Mouse (Mus musculus) gastrocnemius, adult 8-10 months (tissue): Measurements from ENCODE around the gene Gm26897. TPM values are rescaled to one million over a fixed set of nuclear protein-coding genes. Genes with fewer than 3 reads are reported as not detected.

ENCODE experiments used
- DNase-seq, 2 experiments: peaks; one replicate each; pipeline ENCODE4 v3.0.0; 2022; ENCODE audit warnings: low spot score in 2 of 2
- total RNA-seq, 4 experiments: library from RNA; stranded (reverse); gene quantifications; 2 replicates each; pipeline ENCODE4 v1.2.4; 2022

Gene Gm26897
- total RNA-seq, 4 experiments from 2014 or later, result not detected

DNA sequence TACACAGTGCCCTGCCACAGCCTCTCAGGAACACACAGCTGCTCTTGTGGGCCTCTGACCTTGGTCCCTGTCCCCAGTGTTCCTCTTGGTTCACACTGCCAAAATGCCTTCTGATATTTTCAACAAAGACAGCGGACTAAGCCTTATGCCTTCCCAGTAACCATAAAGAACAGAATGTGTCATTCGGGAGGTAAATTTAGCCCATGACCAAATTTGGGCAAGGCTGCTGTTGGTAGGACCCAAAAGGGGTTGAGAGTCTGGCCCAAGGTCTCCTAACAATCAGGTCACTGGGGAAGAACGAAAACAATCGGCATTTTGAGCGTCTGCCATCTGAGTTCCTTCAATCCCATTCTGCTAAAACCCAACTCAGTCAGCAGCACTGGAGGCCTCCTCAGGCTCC is 15.9 kb downstream of the Gm26897 start:
- no peak for DNase-seq

DNA sequence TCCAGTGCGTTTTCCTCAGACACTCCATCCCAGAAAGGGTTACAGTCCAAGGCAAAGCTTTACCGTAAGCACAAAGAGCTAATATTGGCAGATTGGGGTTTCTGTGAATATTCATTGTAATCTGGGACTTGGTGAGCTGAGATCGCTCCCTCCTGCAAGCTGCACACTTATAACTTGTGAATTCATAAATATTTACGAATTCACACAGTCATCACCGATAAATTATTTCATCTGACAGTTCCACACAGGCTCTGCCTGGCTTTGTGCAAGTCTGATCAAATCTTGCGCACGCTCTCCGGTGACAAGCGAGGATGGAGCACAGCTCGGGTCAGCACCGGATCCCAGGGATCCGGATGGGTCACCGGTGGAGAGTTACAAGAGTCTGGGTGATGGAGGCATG is 16.4 kb downstream of the Gm26897 start:
- DNase-seq, result no peak

DNA sequence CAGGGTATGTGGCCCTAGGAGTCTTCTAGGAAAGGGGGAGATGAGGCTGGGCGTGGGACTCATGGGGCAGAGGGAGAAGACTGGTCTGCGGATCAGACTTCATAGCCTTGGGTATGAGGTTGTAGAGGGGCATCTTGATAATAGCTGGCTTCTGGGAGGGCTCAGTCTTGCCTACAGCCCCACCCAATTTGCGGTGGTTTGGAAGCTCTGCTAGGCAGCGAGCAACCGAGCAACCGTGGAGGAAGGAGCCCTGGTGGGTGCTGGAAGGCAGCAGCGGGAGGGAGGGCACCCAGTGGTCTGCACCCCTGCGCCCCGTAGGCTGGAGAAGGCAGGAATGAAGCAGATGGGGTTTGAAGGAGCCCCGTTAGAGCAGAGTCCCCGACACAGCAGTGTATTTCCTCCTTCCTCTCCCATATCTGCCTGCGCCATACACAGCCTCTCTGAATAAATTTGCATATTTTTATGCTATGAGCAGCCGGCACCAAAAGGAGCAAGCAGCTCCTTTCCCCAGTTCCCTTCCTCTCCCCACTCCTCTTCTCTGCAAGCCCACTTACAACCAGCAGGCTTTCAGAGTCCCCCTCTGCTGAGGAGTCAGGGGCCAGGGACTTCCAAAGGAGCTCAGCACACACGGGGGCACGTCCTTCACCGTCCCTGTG is 20.9 kb downstream of the Gm26897 start:
- DNase-seq, result no peak

DNA sequence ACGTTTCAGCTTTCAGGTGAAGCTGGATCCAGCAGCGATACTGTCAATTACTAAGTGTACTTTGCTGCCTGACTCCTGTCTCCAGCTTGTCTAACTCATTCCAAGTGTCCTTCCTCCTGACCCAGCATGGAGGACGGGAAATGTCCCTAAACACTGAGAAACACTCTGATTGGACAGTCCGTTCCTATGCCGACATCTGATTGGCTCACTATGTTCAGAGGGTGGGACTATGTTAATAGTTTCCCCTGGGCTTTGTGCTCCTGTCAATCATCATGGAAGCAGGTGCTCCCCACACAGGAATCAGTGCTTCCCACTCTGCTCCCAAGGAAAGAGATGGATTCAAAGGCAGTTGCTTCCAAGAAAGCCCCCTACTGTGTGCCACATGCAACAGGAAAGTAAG is 21.6 kb downstream of the Gm26897 start:
- DNase-seq, result no peak

DNA sequence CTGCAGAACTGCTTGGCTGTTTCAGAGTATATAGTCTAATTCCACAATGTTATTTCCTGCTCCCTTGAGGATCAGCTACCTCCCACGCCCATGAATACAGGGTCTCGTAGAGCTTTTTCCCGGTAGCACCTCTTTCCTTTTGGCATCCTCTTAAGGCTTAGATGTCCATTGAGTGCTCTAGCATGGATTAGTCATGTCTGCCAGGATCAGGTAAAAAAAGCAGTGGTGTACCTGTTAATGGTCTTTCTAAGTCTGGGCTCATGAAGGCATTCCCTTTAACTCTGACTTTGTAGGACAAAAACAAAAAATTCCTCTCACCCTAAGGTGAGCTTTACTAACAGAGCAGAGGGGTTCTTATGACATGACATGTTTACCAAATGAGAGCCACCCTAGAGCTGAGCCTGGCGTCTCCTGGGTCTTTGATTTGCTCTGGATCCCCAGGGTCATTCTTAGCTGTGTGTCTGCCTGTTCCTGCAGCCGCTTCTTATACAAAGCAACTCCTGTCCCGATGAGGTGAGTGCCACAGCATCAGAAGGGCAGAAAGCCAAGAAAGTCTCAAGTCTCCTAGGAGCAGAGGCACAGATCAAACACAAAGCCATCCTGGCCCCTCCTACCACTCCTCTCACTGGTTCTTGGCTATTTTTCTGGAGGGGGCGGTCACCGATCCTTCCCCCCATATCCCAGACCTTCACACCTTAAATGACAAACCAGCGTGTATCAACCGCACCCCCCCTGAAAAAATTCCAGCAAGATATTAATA is 27.2 kb downstream of the Gm26897 start:
- DNase-seq, result peak; percentile 27 to 28

DNA sequence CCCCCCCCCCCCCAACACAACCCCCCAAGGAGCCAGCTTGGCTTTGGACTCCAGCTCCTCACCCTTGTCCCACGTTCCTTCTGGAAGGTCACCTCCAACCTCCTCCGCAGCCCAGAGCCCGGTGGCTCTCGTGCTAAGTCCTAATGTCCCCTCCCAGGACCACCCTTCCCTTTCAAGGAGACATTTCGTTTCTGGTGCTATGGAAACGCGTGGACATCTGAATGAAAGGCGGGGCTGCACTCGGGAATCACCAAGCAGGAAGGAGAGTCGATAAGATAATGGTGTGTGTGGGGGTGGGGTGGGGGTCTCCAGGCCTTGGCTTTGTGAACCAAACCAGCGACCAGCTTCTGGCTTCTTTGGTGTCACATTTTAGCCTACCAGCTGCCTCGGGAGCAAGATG is 27.9 kb downstream of the Gm26897 start:
- DNase-seq, result no peak

DNA sequence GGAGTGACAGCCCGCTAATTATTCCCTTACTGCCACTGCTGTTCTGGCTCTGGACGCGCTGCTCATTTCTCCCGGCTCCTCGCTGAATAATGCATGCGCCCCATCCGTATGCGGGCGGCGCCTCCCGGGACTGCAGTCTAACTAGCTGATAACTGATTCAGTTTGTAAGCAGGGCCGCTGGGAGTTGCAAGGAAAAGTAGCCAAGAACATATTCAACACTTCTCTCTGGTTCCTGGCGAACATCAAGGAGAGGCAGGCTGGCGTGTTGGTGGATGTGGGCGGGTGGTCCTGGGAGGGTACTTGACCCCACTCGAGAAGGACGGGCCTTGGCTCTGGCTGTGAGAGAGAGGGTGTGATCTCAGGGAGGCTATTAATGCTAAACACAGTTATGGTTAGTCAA is 28.4 kb downstream of the Gm26897 start:
- DNase-seq, result peak; percentile 66

DNA sequence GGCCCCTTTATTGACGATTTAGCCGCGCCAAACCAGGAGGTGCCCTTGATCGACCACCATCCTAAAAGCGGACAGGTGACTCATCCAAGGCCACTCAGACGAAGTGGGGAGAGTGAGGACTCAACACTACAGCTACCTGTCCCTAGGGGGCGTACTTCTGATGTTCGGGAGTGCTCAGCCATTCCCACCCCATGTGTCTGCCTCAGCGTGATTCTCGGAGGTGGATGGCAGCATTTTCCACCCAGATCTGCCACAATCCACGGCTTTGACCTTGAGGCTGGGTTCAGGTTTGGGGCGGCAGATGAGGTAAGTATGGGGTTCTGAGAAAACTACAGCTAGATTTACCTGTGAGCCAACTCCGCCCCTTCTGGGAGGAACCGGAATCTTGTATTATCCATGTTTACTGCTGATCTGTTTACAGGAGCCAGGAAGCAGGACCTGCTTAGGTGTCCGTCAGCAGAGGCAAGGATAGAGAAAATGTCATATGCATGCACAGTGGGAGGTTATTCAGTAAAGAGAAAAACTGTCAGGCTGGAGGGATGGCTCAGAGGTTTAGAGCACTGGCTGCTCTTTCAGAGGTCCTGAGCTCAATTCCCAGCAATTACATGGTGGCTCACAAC is 32.1 kb downstream of the Gm26897 start:
- DNase-seq, result no peak

DNA sequence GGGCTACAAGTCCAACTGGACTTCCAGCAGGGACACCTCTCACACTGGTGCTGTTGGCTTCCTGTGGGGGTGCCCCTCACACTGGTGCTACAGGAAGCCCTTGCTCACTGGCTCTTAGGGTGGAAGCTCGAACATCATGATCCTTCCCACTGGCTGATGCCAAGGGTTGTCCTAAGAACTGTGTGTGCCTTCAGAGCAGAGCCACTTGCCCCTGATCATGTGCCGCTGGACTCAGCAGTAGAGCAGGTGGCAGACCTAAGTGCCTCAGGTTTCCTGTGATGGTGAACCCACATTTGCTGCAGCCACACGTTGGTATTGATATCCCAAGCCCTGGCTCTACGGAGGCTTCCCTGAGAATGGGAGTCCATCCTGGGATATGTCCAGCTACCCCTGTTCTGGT is 33.0 kb downstream of the Gm26897 start:
- DNase-seq, result no peak

DNA sequence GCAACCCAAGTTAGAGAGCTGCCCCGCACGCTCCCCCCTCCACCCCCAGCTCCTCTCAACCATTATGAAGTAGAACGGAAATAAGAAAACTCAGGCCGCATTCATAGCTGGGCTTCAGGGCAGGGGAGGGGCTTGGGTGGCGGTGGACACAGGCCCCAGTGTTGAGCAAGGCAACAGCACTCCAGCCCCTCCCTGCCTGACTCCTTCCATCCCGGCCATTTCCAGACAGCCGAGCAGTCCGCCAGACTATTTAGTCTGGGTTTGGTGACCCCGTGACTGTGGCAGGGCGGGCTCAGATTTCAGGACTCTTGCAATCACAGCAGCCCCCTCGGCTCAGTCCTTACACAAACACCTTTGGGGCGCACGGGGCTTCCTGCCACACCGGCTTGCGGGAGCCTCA is 36.5 kb downstream of the Gm26897 start:
- DNase-seq, result peak; percentile 42 to 71

DNA sequence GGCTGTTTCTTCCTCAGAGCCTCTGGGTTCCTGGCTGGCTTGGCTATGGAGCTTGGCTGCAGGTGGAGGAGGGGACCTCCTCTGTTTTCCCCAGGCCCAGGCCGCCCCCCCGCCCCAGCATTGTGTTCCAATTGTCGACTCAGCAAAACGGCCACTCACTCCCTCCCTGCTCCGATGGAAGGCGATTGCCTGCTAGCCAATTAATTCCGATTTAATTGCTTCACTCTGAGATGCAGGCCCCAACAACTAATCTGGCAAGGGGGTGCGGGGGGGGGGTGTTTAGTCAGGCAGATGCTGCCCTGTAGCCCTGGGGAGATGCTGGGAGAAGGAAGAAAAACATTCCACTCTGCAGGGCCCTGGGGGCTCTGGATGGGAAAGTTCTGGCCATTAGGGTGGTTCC is 38.4 kb downstream of the Gm26897 start:
- DNase-seq, result no peak

DNA sequence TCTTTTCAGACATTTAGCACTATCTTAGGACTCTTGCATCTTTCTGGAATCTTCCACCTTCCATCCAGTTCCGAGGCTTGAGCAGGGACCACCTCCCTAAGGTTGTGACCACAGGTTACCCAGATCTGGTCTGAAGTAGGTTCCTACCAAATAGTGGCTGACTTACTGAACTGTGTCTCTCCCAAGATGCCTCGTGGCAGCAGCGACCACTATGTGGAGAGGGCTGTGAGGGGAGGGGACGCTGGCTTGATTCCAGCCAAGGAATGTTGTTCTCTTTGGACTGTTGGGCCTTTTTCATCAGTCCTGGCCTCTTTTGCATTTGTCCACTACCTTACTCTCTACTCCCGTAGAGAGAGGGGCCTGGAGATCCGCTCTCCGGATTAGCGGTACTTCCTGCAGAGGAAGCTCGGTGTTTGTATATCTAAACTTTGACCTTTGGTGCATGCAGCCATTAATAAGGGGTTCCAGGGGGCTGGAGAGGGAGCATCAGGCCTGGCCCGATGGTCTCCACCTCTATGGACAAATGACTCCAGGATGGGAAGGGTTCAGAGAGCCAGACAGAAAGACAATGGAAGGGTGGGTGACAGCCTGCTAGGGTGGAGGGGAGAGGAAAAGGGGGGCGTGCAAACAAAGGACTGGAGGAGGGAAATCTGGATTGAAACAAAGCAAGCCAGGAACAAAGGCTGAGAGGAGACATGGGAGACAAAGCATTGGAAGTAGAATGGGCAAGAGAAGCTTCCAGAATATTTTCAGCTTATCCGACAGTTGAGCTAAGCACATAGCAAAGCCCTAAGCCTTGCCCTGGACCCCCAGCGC is 39.1 kb downstream of the Gm26897 start:
- DNase-seq, result no peak

DNA sequence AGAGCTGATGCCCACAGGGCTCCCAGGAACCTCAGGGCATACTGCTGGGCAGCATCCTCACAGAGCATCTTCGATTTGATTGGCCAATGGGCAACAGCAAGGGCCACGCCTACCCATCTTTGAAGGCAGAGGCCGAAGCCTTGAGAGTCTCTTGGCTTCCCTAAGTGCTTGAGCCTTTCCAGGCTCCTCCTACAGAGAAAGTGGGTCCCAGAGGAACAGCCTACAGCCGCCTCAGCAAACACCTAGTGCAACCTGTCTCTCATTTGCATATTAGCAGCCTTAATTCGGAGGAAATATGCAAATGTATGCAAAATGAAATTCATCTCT is 39.6 kb downstream of the Gm26897 start:
- no peak for DNase-seq

DNA sequence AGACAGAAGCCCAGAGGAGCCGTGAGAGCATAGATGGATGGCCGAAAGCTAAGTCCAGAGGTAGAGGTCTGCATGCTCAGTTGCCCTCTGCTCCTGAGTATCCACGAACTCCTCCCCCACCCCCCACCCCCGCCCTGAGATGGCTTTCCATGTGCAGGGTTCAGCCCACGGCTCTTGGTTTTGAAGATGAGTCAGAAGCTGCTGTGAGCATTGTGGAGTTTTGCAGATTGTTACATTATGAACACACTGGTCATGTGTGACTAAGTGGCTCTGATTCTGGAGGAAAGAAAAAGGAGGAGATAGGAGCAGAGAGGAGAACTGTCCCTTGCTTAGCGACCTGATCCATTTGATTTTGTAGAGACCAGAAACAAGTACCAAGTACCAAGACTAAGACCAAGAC is 42.5 kb downstream of the Gm26897 start:
- DNase-seq, result no peak

DNA sequence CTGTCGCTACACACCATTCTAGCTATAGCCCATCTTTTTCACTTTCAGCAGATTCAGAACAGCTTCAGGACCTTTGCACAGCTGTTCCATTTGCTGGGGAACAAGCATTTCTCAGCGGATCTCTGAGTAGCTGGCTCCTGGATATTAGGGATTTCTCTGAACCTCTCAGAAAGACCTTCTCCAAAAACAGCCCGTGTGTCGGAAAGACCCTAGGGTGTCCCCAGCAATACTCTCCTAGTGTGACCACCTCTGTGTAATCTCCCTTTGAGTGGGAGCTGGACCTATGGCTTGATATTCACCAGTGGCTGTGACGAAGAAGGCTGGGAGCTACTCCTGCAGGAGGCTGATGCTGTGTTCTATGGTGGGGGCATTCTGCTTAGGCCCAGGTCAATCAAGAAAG is 44.4 kb downstream of the Gm26897 start:
- no peak for DNase-seq

DNA sequence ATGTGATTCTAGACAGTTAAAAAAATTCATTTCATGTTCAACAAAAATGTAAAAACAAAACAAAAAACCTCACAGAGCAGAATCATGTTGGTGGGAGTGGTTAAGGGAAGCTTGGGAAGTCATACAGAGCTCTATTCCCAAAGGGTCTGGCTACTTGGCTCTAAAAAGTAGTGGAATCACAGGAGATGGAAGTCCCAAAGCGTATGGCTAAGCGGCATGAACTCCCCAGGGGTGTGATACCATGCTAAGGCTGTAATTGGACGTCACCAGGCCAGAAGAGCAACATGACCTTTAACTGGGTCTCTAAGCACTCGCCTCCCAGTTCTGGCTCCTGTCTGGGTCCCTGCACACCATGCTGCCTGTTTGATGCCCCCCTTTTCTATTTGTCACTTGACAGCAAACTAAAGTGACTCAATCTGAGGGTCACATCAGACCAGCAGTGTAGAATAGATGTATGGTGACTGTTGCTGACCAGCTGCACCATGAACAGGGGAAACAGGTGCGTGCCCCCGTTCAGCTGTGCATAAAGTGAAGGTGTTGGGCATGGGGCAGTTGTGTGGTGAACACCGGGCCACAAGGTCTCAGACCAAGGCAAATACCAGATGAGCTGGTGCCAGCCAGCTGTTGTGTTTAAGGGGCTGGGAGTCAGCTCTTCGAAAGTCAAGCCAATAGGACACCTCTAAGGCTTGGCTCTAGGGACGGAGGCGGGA is 46.2 kb downstream of the Gm26897 start:
- no peak for DNase-seq
